ENCODE assay signal across 18 mouse cellular contexts in the genomic region with DNA sequence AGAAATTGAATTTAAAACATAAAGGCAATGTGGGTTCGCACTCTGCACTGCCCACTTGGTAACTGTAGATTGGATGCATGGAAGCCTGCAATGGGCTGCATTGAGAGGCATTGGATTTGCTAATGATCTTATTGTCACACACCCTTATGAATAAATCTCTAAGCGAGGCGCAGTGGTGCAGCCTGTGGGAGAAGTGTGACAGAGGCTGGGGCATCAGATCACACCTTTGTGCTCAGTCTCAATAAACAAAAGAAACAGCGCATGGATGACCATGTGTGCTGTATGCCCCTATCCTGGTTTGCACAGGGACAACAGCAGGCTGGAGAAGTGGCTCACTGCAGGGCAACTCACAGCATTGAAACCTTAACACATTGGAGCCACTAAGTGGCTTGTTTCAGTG.
"Had no signal": no experiment of that assay in that cellular context is flagged by ENCODE, and none has a peak within 500 bp of the region (broad histone marks: within the 10 kb centered on the region; RNA-seq: fewer than 3 reads in every experiment).

No protein-coding gene starts in this region.

- H3K27ac ChIP-seq: liver, embryonic 15.5 days; lung, embryonic 15.5 days; macrophage; midbrain, embryonic 12.5 days; neural tube, embryonic 13.5 days; stomach, embryonic 15.5 days; stomach, postnatal 0 days had no signal

- H3K9ac ChIP-seq: liver, embryonic 15.5 days; liver, postnatal 0 days; lung, embryonic 15.5 days; midbrain, embryonic 12.5 days; neural tube, embryonic 13.5 days; stomach, embryonic 15.5 days had no signal

- H3K4me3 ChIP-seq: liver, embryonic 15.5 days; lung, embryonic 15.5 days; midbrain, embryonic 12.5 days; neural tube, embryonic 13.5 days; stomach, embryonic 15.5 days had no signal

- H3K27me3 ChIP-seq: liver, embryonic 15.5 days; lung, embryonic 15.5 days; midbrain, embryonic 12.5 days; neural tube, embryonic 13.5 days; stomach, embryonic 15.5 days had no signal

- H3K4me2 ChIP-seq: liver, embryonic 15.5 days; lung, embryonic 15.5 days; midbrain, embryonic 12.5 days; neural tube, embryonic 13.5 days; stomach, embryonic 15.5 days had no signal

- H3K4me1 ChIP-seq: liver, embryonic 15.5 days; lung, embryonic 15.5 days; stomach, embryonic 15.5 days had no signal

- DNase-seq: liver, postnatal 0 days; lung, adult 2 months; lung, postnatal 14 days; lung, postnatal 36 days; midbrain, embryonic 14.5 days; right cerebral cortex, postnatal 14 days; thymus, adult 2 months; thymus, postnatal 25 days; thymus, postnatal 4 days had no signal

- H3K9me3 ChIP-seq: lung, embryonic 15.5 days; midbrain, embryonic 12.5 days; neural tube, embryonic 13.5 days; stomach, embryonic 15.5 days had no signal

- H3K36me3 ChIP-seq: liver, embryonic 15.5 days; lung, embryonic 15.5 days; midbrain, embryonic 12.5 days; neural tube, embryonic 13.5 days; stomach, embryonic 15.5 days had no signal

- ATAC-seq: liver, postnatal 0 days; lung, postnatal 0 days; midbrain, embryonic 16.5 days had no signal
